Mouse (Mus musculus) layer of hippocampus, adult 8-10 months (tissue): ENCODE results near the gene Gm128. TPM values are rescaled to one million over a fixed set of nuclear protein-coding genes. Genes with fewer than 3 reads are reported as not detected.

Source experiments
- DNase-seq, 2 experiments: peaks; one replicate each; pipeline ENCODE4 v3.0.0; 2022; ENCODE audit warnings: low spot score in 2 of 2
- total RNA-seq, 4 experiments: library from RNA; stranded (reverse); gene quantifications; 2 replicates each; pipeline ENCODE4 v1.2.4; 2022

Gm128 gene
- under 1 TPM in 3 of 4 experiments, not detected in 1; 0.25 to 0.45 (median 0.41) TPM for total RNA-seq

- DNase-seq, result no peak
Measured at GRCm38 (mm10) chr3:95241498-95241897, at the start of gene Gm128. Gm128 (minus strand) TSS chr3:95241598.

- DNase-seq, result no peak
Measured at GRCm38 (mm10) chr3:95291041-95291440, 49.6 kb upstream of the Gm128 start.

- DNase-seq, result no peak
Measured at GRCm38 (mm10) chr3:95290156-95290555, 48.8 kb upstream of the Gm128 start.

- DNase-seq, result no peak
Measured at GRCm38 (mm10) chr3:95289419-95289818, 48.0 kb upstream of the Gm128 start.

GRCm38 (mm10) chr3:95287541-95287940 is 46.1 kb upstream of the Gm128 start:
- no peak for DNase-seq

GRCm38 (mm10) chr3:95286510-95286909 is 45.1 kb upstream of the Gm128 start:
- DNase-seq, result no peak

- DNase-seq, result no peak
Measured at GRCm38 (mm10) chr3:95286011-95286410, 44.6 kb upstream of the Gm128 start.

- no peak for DNase-seq
Measured at GRCm38 (mm10) chr3:95285390-95285789, 44.0 kb upstream of the Gm128 start.

GRCm38 (mm10) chr3:95284501-95285281 is 43.3 kb upstream of the Gm128 start:
- no peak for DNase-seq

- no peak for DNase-seq
Measured at GRCm38 (mm10) chr3:95284062-95284461, 42.7 kb upstream of the Gm128 start.

- no peak for DNase-seq
Measured at GRCm38 (mm10) chr3:95283589-95283941, 42.2 kb upstream of the Gm128 start.

- peak; percentile 66 to 67 for DNase-seq
Measured at GRCm38 (mm10) chr3:95282865-95283588, 41.6 kb upstream of the Gm128 start.

- DNase-seq, result peak in 1 of 2 experiments; percentile 19
Measured at GRCm38 (mm10) chr3:95282381-95282864, 41.0 kb upstream of the Gm128 start.

- peak; percentile 98 for DNase-seq
Measured at GRCm38 (mm10) chr3:95281216-95282126, 40.1 kb upstream of the Gm128 start, which contains the start of the genes Mindy1 and Prune1. Mindy1 (plus strand) TSS chr3:95281345. Prune1 (minus strand) TSS chr3:95282076.

GRCm38 (mm10) chr3:95280747-95281146 is 39.3 kb upstream of the Gm128 start:
- DNase-seq, result no peak

GRCm38 (mm10) chr3:95277149-95277551 is 35.8 kb upstream of the Gm128 start:
- DNase-seq, result no peak

- DNase-seq, result no peak
Measured at GRCm38 (mm10) chr3:95276428-95276934, 35.1 kb upstream of the Gm128 start.

- DNase-seq, result no peak
Measured at GRCm38 (mm10) chr3:95275161-95275560, 33.8 kb upstream of the Gm128 start.

- DNase-seq, result no peak
Measured at GRCm38 (mm10) chr3:95274453-95274852, 33.1 kb upstream of the Gm128 start.

- DNase-seq, result no peak
Measured at GRCm38 (mm10) chr3:95273471-95273870, 32.1 kb upstream of the Gm128 start.

GRCm38 (mm10) chr3:95270766-95271364 is 29.5 kb upstream of the Gm128 start:
- DNase-seq, result no peak
